Mouse (Mus musculus) bone marrow macrophage, adult 2 months (primary cell): ENCODE results near the gene Tapbpl.

Experiments used
- CTCF ChIP-seq: IDR thresholded peaks from 2 replicates; pipeline ENCODE4 v1.5.1; 2012; ENCODE audit warnings: low read depth, mild to moderate bottlenecking, low read length, moderate library complexity
- POLR2A ChIP-seq: IDR thresholded peaks from 2 replicates; pipeline ENCODE4 v1.6.1; 2012; ENCODE audit warnings: mild to moderate bottlenecking, low read depth, low read length, borderline replicate concordance

DNA sequence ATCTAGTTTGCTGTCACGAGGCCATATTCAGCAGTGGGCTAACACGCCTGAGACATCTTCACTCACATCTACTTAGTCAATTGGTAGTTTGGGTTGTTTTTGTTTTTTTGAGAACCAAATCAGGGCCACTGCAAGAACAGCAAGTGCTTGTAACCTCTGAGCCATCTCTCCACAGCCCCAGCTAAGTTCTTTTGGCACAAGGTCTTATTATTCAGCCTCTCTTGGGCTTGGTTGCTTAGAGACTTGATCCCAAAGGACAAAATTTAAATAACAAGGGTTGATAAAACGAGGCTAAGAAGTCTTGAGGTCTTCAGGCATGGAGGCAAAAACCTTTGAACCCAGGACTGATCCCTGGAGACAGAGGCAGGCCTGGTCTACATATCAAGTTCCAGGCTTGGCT, 35.4 kb downstream of the Tapbpl start:
- TF ChIP-seq CTCF: no peak
- no peak for TF ChIP-seq POLR2A
